Mouse (Mus musculus) embryo, embryonic 11.5 days (tissue): ENCODE measurements around the gene Nptxr.

Source experiments
- DNase-seq: peaks from one replicate; pipeline ENCODE4 v3.0.0-alpha.2; 2012; ENCODE audit warnings: low read depth, low spot score

The Nptxr gene

DNA sequence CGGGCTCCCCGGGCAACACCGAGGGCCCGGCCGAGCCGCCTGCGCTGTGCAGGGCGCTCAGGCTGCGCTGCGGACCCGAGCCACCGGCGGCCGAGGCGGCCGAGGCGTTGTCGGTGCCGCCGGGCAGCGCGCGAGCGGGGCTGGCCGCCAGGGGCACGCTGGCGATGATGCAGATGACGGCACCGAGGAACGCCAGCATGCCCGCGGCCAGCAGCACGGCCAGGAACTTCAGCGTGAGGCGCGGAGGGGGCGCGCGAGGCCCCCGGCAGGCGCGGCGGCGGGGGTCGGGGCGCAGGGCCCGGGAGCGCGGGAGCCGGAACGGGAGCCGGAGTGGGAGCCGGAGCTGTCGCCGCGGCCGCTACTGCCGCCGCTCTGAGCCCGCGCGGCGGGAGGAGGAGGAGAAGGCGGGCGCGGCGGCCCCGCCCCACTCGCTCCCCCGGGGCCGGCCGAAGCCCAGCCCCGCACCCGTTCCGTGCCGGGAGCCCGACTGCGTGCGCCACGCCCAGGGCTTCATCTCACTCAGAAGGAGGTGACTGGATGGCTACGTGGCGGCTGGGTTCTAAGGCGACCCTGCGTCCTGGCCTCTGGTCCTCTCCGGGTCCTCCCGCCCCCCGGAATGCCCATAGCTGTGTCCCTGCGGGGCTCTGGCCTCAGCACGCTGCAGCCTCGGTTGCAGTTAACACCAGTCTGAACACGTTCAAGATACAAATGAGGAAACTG is at the start of gene Nptxr:
Nptxr (minus strand) TSS at position 415 of the 720 bp plus-strand sequence.
- no peak for DNase-seq

GRCm38 (mm10) chr15:79850143-79850542 is 45.6 kb upstream of the Nptxr start:
- DNase-seq, result no peak

GRCm38 (mm10) chr15:79847100-79847499 is 42.5 kb upstream of the Nptxr start:
- no peak for DNase-seq

DNA sequence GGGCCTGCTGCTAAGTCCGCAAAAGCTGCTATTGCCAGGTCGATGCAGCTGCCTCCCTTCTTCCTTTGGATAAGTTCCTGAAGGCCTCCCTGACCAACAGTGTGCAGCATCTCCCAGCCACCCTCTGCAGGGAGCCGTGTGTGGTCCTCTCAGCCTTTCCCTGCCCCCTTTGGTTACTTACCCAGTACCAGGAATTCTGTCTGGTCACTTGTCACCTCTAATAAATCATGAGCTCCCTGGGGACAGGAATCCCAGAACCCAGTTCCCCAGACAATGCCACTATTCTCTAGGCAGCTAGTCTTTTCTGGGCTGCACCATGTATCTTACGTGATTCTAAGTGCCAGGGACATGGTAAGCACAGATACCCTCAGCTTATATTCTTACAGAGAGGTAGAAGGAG is 41.4 kb upstream of the Nptxr start:
- DNase-seq, result no peak

- DNase-seq, result no peak
These were observed 38.4 kb upstream of the Nptxr start for GRCm38 (mm10) chr15:79842985-79843384.

GRCm38 (mm10) chr15:79840281-79840680 is 35.7 kb upstream of the Nptxr start:
- DNase-seq, result no peak

- no peak for DNase-seq
These were observed 30.3 kb upstream of the Nptxr start for GRCm38 (mm10) chr15:79834881-79835260.

GRCm38 (mm10) chr15:79834130-79834880 is 29.7 kb upstream of the Nptxr start, which contains the start of the genes Npcd and Cbx6:
TSS of gene Npcd (minus strand) at chr15:79834237.
TSS of gene Cbx6 (minus strand) at chr15:79834688.
- DNase-seq, result peak; percentile 98

- DNase-seq, result no peak
These were observed 28.9 kb upstream of the Nptxr start for GRCm38 (mm10) chr15:79833251-79834050.

DNA sequence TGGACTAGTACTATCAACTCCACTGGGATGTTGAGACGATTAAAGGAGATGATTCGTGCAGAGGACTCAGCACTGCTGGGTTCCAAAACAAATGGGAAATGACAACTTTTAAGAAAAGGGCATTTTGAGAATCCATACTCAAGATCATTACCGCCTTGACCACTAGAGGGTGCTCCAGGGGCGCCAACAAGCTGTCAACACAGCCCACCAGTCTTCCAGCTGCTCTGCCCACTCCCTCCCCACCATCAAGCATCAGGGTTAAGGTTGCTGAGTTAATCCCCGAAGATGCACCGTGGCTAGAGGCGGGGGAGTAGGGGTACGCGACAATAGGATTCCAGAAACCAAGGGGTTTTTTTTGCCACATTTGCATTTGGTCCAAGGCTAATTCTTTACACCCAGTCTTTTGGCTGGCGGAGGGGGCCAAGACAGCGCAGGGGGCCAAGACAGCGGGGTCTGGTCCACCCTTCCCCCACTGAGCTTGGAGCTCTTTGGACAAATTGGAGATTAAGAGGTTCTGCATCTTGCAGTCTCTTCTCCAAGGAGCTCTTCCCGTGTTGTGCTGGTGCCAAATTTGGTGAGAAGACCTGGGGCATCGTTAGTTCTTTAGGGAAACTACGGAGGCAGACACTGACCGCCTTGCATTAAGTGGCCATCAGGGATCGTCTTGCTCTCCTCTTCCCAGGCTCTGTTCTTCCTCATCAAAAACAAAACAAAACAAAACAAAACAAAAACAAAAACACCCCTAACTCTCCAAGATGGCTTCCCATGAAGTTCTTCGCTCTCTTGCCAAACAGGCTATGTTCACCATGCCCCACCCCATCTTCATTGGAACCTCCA is 27.7 kb upstream of the Nptxr start:
- DNase-seq, result peak; percentile 72

- peak; percentile 73 for DNase-seq
These were observed 25.8 kb upstream of the Nptxr start for GRCm38 (mm10) chr15:79830388-79830787.

DNA sequence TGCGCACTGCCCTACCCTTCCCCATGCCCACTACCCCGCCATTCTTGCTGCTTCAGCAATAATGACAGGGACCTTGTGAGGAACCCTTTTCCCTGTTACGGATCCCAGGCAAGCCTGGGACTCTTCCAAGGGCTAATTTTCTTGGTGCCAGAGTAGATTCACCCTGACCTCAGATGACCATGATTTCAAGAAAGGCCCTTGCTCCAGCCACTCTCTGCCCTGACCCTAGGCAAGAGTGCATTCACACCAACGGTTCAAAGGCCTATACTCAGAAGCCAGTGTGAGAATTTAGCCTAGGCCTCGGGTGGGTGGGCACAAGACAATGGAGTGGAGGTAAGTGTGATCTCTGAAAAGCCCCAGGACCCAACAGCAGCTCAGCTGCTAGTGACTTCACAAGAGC is 24.9 kb upstream of the Nptxr start:
- DNase-seq, result no peak

DNA sequence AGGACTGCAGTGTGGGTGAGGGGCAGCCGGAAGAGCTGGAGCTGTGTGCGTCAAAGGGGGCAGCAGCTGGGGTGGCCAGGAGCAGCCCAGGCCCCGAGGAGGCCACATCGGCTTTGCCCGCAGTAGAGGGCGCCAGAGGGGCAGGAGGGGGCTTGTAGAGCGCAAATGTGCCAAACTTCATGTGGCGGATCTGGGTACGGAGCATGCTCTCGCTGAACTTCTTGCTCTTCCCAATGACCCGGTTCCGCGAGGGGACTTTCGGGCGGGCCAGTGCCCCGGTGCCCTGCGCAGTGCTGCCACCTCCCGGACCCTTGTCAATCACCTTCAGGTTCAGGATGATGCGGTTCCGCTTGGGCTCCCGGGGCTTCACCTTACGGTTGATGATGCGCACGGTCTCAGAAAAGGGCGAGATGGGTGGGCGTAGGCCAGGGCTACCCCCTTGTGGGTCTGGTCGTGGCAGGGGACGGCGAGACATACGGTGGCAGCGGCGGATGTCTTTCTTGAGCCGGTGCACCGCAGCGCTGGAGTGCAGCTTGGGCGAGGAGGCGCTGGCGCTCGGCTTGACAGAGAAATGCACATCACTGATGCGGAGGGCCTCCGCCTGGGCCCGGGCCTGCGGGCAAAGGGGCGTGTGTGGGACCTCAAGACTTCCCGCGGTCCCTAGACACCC is 23.9 kb upstream of the Nptxr start:
- DNase-seq, result no peak

- DNase-seq, result no peak
These were observed 23.2 kb upstream of the Nptxr start for GRCm38 (mm10) chr15:79827778-79828210.

- DNase-seq, result no peak
These were observed 22.7 kb upstream of the Nptxr start for GRCm38 (mm10) chr15:79827061-79827777.

DNA sequence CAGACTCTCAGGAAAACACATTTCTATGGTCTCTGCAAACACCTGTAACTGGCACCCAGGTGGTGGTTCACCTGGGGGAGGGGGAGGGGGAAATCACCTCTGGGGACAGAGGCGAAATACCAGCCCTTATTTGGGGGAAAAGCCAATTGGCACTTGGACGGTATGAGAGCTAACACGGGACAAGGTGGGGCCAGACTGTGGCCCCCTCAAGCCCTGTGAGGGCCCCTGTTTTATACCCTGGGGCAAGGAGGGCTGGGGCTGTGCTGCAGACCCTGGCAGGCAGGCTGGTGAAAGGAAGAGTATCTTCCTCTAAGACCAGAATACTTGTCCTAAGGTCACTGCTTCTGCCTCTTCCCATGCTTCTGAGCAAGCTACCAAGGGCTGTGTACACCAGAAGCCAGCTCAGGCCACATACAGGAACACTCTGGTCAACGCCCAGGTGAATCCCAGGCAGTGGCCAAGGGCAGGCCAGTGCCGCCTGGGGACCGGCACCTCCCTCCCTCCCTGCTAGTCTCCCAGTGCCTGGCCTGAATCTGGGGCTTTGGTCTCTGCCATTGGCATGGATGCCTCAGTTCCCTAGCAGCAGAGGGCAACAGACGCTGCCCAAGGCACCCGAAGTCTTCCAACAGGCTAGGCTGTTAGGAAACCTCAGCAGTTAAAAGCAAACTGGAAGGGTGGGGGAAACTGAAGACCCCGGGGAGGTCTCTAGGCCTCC is 21.8 kb upstream of the Nptxr start:
- no peak for DNase-seq

- no peak for DNase-seq
These were observed 20.7 kb upstream of the Nptxr start for GRCm38 (mm10) chr15:79825146-79825825.

DNA sequence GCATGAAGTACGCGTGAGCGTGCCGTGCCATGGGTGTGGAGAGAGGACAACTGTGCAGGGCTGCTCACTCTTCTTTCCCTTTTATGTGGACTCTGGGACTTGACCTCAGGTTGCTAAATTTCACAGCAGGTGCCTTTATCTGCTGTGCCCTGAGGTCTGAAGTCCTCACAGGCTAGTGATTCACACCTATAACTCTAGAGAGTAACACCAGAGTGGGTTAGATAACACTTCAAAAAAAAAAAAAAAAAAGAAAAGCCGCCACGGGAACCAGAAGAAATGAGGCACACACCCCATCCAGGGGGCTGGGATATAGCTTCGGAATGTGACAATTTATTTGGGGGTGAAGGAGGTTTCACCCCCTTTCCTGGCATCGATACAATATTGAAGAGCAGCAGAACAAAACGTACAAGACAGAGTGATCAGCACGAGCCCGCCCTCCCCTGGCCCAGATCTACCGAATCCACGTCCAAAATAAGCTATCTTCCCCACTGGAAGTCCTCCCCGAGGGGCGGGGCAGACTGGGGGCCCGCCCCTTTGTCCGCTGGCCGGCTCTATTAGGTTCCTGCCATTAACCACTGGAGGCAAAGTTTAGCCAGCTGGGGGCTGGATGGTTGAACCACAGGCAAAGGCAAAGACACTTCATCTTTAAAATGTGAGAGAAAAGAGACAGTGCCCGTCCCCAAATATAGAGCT is 19.2 kb upstream of the Nptxr start:
- no peak for DNase-seq
